Mouse (Mus musculus): ENCODE measurements at regions not wholly inside any gene's neighbourhood (a gene's known extent, or its start where the extent isn't known, plus 50 kb on each side); places are given as distances from the start of the nearest gene placed in this dataset.

DNA sequence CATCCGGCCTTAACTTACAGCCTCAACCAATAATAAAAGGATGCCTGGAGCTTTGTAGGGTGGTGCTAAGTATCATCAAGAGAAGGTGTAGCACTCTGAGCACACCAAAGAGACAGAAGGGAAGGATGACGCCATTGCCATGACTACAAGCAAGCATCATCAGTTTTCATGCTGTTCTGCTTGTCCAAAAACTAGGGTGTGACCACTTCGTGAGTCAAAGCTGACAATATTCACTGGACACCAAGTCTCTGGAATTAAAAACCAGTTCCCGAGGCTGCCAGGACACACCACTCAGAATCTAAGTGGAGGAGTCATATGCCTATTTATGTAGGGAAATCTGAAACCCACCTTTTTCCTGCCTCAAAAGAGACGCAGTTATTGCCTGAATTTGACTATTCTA lies 136.4 kb upstream of the Zfp648 start:
- no peak for ATAC-seq (replicated peaks; ENCODE audit: insufficient number of reproducible peaks, low FRiP score, low TSS enrichment, poor library complexity, severe bottlenecking)

DNA sequence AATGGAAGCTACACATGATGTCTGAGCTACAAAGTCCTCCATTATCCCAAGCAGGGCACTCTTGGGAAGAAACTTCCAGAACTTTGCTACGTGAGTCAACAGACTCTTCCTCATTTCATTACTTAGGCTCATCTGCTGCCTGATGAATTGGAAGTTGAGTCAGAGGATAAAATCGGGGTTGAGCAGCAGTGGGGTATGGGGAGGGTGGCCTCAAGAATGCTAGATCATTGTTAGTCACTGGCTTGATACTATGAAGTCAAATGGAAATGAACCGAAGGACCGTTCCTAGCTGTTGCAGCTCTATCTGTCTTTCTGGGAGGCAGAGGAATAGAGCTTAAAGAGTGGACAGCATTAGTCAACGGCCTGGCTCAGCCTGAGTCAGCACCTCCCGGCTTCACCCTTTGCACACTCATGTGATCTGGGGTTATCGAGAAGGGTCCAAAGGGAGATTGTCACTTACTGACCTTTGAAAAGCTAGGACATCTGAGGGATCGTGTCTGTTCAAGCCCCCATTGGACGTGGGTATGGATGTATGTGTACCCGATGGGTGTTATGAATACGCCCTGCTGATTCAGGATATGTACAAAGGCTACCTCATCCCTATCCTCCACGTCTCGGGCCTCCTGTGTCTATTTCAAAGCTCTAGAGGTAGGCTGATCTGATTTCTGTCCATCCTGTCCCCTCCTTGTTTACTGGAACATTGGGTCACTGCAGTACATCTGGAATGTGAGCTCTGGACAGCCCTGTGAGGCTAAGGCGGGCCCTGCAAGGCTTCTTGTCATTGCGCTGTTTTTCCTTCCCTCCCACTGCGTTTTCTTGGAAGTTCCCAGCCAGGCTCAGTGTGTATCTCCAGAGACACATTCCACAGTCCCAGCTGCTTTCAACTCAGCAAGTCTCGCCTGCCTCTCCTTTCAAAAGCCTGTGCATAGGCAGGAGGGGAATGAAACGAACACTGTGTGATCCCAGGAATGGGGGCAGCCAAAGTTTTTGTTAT lies 135.4 kb upstream of the Zfp648 start:
- ATAC-seq (replicated peaks; ENCODE audit: insufficient number of reproducible peaks, low FRiP score, low TSS enrichment, poor library complexity, severe bottlenecking) = no peak

DNA sequence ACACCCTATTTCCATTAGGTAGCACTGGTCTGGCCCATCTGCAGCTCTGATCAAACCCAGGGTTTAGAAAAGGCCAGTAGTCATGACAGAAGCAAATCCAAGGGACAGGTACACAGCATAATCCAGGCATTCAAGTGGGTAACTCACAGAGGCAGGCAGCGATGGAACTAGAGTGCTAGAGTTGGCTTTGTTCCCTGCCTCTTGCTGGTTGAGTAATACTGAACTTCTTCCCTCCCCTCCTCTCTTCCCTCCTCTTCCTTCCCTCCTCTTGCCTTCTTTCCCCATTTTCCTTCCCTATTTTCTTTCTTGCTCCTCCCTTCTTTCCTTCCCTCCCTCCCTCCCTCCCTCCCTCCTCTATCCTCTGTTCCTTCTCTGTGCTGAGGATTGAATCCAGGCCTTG lies 133.1 kb upstream of the Zfp648 start:
- ATAC-seq (replicated peaks; ENCODE audit: insufficient number of reproducible peaks, low FRiP score, low TSS enrichment, poor library complexity, severe bottlenecking) = no peak

DNA sequence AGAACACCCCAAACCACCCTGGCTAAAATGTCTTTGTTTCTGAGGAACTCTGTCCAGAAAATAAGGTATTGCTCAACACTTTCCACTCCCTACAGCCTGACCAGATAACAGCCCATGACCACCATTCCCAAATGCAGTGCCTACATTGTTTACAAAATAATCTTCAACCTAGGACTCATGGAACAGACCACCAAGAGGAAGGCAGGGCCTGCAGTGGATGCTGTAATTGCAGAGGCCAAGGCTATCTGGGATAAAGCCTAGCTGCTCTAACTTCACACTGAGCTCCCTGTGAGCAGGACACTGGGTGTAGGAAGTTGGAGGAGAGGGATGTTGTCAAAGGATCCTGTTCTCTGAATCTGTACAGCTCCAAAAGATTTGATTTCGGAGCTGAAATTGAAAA lies 126.7 kb upstream of the Zfp648 start:
- ATAC-seq (replicated peaks; ENCODE audit: insufficient number of reproducible peaks, low FRiP score, low TSS enrichment, poor library complexity, severe bottlenecking) = no peak

DNA sequence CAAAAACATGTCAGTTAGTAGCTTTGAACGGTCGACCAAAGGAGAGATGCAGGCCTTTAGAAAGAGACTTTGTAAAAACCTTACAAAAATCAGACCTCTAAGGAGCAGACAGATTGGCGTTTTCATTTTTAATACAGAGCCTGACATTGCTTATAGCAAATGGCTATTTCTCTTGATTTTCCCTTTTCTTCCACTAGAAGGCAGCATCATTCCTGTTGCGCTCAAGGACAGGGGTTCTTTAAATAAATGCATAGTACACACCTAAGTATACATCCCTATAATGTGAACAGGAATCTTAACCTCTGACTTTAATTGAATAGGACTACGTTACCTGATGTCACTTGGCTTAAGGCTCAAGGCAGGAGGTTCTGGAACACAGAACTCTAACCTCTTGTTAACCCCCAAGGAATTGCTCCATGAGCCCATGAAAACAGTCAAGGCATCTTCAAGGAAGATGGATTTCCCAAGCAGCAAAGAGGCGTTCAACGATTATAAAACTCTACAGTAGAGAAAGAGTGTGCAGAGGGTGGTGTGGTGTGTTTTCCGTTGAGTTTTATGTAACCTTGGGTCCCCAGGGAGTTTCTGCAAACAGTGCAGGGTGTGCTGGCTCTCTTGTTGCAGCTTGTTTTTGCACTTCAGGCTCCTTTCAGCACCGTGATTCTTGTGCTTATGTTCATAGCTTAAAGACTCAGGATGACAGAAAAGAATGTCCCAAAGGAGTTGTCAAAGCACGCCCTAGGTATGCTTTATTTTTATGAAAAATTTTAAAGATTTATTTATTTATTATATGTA lies 124.1 kb upstream of the Zfp648 start:
- no peak for ATAC-seq (replicated peaks; ENCODE audit: insufficient number of reproducible peaks, low FRiP score, low TSS enrichment, poor library complexity, severe bottlenecking)

DNA sequence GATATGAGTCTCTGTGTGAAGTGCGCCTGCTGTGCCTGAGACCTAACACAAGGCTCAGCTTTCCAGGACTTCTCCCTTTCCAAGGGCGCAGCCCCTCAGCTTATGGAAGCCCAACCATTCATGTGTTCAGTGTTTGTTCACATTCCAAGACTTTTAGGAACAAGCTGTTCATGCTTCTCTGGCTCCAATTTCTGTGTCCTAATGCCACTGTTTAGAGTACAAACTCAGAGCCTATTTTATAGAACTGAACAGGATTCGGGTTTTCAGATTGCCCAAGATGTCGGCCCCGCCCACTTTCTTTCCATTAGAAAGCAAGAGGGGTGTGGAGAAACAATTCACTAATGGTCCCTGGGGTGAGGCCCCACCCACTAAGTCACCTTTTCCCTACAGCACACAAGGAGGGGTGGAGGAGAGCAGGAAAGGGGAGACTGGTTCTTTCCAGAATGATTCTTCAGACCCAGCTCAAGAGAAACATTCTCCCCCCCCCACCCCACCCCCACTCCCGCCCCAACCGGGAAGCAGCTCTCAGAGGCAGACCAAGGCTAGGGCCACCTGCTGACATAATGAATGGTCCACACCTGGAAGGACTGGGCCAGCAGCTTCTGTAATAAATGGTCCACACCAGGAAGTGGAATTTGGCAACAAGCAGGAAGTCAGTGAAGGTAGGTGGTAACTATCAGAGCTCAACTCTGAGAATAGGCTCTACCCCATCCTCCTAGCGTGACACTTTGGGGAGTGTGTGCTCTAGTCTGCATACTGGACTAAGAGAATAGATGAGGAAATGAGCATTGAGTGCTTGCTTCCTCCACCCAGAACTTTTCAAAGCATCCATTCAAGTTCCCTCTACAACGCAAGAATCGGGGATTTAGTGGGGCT lies 120.2 kb upstream of the Zfp648 start:
- no peak for ATAC-seq (replicated peaks; ENCODE audit: insufficient number of reproducible peaks, low FRiP score, low TSS enrichment, poor library complexity, severe bottlenecking)

DNA sequence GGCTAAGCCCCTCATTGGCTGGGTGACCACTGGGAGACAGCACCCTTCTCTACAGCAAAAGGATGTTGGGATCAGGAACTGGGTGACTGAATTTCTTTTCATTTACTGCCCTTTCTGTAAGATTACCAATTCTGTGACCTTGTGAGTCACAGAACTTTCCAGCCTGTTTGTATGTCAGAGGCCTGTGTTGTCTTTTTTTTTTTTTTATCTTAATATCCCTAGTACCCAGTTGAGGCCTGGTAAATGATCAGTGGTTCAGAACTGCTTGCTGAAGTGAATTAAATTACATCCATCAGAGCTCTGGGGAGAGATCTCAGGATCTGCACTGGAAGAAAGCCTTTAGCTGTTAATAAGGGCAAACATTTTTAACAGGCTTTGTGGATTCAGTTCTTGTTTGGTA lies 114.8 kb upstream of the Zfp648 start:
- ATAC-seq (replicated peaks; ENCODE audit: insufficient number of reproducible peaks, low FRiP score, low TSS enrichment, poor library complexity, severe bottlenecking) = no peak

DNA sequence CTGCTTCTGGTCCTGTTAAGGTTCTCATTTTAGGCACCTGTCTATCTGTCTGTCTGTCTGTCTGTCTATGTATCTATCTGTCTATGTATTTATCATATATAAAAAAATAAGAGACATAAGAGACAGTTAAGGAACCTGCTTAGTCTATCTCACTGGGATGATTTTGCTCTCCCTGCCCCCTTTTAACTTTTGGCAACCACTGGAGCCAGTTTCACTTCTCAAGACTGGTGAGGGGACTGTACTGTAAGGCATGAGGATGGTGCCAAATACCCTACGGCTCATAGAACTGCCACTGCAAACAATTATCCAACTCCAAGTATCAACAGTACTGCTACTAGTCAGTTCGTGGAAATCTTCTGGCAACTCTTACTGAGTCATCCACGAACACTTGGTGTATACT lies 111.2 kb upstream of the Zfp648 start:
- no peak for ATAC-seq (replicated peaks; ENCODE audit: insufficient number of reproducible peaks, low FRiP score, low TSS enrichment, poor library complexity, severe bottlenecking)

DNA sequence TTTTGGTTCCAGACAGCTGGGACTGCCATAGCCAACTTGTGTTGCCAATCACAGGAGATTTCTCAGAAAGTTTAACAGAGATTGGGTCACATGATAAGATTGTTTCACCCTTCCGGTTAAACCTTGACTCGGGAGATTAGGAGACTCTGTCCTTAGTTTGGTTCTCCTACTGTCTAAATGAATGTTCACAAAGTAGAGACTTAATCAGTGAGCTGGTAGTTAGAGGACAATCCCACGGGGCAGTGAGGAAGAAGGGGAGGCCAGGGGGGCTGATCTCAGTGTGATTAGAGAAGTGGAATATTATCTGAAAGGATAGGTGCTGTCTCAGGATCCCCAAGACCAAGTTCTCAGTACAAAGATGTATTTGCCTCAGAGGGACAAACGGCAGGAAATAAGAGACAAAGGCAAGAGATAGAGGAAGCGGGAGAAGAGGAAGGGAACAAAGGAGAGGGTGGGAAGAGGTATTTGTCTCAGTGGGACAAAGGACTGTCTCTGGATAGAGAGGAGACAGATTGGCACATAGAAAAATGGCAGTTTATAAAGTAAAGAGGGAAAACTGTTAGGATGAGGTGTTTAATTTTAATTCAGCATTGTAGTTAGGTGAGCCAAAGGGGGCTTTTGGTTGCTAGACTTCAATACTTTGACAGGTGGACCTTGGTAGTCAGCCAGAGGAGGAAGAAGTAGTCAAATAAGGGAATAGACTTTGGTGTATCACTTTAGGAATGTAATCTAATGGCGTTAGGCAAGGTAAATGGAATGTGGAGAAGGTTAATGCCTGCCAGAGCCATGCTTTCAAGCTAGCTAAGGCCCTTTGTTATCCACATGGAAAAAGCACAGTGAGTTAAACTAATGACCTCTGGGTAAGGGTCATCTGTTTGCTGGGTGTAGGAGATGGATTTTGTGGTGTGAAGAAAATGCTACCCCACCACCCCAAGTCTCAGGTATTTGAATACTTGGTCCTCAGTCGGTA lies 110.2 kb upstream of the Zfp648 start:
- no peak for ATAC-seq (replicated peaks; ENCODE audit: insufficient number of reproducible peaks, low FRiP score, low TSS enrichment, poor library complexity, severe bottlenecking)

DNA sequence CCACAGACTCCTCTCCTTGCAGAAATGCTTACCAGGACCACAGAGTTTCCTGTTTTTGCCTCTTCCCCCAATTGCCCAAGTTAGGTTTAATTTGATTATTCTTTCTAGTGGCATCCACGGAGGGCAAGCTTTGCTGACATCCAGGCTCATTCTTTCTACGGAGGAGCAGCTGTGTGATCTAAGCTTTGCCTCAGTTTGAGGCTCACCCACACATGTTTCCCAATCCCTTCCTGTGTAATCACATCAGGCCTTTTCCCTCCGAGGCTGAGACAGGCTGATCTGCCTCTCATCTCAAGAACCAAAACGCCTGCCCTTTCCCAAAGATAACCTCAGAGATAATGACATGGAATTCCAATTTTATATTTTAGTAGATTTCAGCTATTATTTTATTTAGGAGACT lies 107.4 kb upstream of the Zfp648 start:
- ATAC-seq (replicated peaks; ENCODE audit: insufficient number of reproducible peaks, low FRiP score, low TSS enrichment, poor library complexity, severe bottlenecking) = no peak

DNA sequence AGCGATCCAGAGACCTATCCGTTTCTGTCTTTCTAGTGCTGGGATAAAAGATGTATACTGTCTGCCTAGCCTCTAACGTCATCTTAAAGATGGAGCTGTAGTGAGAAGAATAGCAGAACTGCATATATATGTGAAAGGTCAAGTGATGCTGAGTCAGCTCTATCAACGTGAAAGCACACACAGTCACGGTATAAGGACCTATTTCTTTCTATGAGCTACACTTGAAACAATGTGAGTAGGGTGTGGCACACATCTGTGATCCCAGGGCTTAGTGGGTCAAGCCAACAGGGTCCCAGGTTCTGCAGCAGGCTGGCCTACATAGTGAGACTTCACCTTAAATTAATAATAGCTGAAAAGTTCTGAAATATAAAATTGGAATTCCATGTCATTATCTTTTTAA lies 106.6 kb upstream of the Zfp648 start:
- ATAC-seq (replicated peaks; ENCODE audit: insufficient number of reproducible peaks, low FRiP score, low TSS enrichment, poor library complexity, severe bottlenecking) = peak; percentile 68

DNA sequence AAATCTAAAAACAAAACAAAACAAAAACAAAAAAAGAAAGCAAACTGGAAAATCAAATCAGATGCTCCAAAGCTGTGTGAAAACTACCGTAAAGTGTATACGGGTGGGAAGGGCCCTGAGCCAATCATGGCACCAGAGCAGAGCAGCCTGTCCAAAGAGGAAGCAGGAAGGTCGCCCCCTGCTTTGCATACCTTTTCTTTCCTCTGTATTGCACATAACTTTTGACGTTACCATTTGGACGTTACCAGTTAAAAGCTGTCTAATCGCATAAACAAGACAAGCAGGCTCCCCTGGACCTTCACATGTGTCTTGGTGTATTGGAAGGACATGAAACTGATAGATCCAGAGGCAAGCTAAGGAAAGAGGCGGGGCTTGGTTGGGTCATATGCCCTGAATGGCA lies 104.9 kb upstream of the Zfp648 start:
- ATAC-seq (replicated peaks; ENCODE audit: insufficient number of reproducible peaks, low FRiP score, low TSS enrichment, poor library complexity, severe bottlenecking) = 0 out of 2 replicates have a peak, but pooled peaks have one; percentile 36

DNA sequence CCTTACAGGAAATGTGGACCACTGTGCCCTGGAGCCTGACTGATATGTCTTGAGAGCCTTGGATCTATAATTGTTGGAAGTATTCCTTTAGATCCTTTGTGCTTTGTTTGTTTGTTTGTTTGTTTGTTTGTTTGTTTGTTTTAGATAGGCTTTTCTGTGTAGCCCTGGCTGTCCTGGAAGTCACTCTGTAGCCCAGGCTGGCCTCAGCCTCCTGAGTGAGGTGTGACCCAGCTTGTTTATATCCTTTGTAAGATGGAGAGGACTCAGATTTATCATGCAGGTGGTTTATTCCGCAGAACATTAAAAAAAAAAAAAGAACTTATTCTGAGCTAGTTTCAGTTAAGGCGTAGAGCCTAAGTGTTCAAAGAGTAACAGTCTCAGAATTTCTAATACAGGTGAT lies 104.1 kb upstream of the Zfp648 start:
- ATAC-seq (replicated peaks; ENCODE audit: insufficient number of reproducible peaks, low FRiP score, low TSS enrichment, poor library complexity, severe bottlenecking) = no peak

DNA sequence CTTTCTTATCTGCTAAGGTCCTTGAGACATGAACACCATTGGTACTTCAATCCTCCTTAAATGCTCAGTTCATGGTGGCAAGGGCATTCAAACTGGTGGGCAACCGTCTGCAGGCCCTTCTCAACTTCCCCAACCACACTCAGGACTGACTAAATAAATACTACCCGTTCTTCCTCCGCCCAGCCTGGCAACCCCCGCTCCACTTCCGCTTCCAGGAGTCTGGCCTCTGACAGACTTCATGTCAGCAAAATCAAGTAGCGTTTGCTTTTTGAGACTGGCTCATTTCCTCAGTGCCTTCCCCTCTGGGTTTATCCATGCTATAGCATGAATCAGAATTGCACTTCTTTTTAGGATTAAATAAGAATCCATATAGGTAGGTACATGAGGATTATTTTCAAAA lies 103.3 kb upstream of the Zfp648 start:
- ATAC-seq (replicated peaks; ENCODE audit: insufficient number of reproducible peaks, low FRiP score, low TSS enrichment, poor library complexity, severe bottlenecking) = peak; percentile 75

DNA sequence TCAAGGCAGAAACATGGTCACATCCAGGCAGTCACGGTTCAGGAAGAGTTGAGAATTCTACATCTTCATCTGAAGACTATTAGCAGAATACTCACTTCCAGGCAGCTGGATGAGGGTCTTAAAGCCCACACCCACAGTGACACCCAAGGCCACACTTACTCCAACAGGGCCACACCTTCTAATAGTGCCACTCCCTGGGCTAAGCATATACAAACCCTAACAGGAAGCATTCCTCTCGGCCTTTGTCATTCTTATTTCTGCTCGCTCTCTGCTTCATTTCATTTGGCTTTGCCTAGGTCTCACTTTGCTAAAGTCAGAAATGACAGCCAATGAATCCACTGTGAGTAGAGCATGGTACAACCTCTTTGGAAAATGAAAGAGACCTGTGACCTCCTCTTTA lies 100.4 kb upstream of the Zfp648 start:
- ATAC-seq (replicated peaks; ENCODE audit: insufficient number of reproducible peaks, low FRiP score, low TSS enrichment, poor library complexity, severe bottlenecking) = no peak

DNA sequence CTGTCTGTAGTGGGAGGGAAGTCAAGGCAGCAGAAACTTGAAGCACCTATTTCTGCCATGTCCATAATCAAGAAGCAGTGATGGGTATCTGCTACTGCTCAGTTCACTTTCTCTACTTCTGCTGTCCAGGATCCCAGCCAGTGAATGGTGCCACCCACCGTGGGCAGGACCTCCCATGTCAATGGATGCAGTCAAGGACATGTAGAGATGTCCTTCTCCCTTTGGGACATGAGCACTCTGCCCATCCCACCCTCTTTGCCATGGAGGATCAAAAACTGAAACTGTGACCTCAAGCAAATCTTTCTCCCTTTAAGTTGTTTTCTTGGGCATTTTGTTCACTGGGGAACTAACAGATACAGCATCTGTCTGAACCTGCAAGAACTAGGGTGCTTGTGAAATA lies 99.6 kb upstream of the Zfp648 start:
- no peak for ATAC-seq (replicated peaks; ENCODE audit: insufficient number of reproducible peaks, low FRiP score, low TSS enrichment, poor library complexity, severe bottlenecking)

DNA sequence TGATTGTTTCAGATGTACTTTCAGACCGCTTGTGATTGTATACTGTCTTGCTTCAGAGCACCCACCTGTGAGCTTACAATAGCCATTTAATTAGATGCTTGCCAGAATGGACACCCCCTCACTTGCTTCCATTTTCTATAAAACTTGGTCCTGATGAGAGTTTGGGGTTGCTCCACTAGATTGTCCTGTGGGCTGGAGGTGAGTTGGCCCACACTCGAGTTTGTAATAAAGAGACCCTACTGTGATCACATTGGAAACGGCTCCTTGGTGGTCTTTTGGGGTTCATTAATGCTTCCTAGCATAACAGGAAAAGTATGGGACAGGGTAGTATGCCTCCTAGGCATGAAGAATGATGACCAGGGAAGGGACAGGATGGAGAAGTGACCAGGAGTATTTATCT lies 98.8 kb upstream of the Zfp648 start:
- no peak for ATAC-seq (replicated peaks; ENCODE audit: insufficient number of reproducible peaks, low FRiP score, low TSS enrichment, poor library complexity, severe bottlenecking)
